In genomic region chr19:15866126-15866525, GRCm38 (mm10) we compare ENCODE assay signal across 24 mouse cellular contexts.
A peak's percentile ranks its signal among the peaks of the same experiment; 100 is the strongest.
DNase-seq lines count a peak whose midpoint lies in the region; ATAC-seq lines count a peak whose summit lies in the region.
"Had no signal": no experiment of that assay in that cellular context is flagged by ENCODE, and none has a peak within 500 bp of the region (broad histone marks: within the 10 kb centered on the region; RNA-seq: fewer than 3 reads in every experiment).

No protein-coding gene starts in this region.

- no peaks in the 10 kb centered on the region for H3K9me3 ChIP-seq in heart, embryonic 10.5 days
- no peaks in the 10 kb centered on the region for H3K9me3 ChIP-seq in neural tube, embryonic 15.5 days (replicated peaks)
- H3K9me3 ChIP-seq: embryonic facial prominence, embryonic 10.5 days; embryonic facial prominence, embryonic 13.5 days; forebrain, embryonic 12.5 days; forebrain, embryonic 15.5 days; G1E; heart, embryonic 13.5 days had no signal

- peak; percentile 11 for DNase-seq in heart, embryonic 10.5 days (ENCODE audit: low spot score)
- no peak for DNase-seq in heart, postnatal 25 days (ENCODE audit: low spot score)
- DNase-seq in neural tube, embryonic 10.5 days (ENCODE audit: extremely low spot score, low spot score) = peak; percentile 18
- peak; percentile 75 for DNase-seq in embryo, embryonic 10.5 days (ENCODE audit: low spot score)
- peak; percentile 28 for DNase-seq in mesoderm, embryonic 11.5 days (ENCODE audit: low read depth, low spot score)
- no peak for DNase-seq in thymus, postnatal 10 days (ENCODE audit: low spot score in 2 of 2)
- no peak for DNase-seq in cerebellum, adult 9-10 months
- DNase-seq: cerebellum, adult 11 months; cerebellum, adult 8-10 months; gastrocnemius, postnatal 10 days; gastrocnemius, postnatal 36 days had no signal

- H3K9ac ChIP-seq in neural tube, embryonic 15.5 days (replicated peaks) = no peak overlapping the region
- H3K9ac ChIP-seq: embryonic facial prominence, embryonic 13.5 days; forebrain, embryonic 12.5 days; forebrain, embryonic 15.5 days; heart, embryonic 13.5 days; hindbrain, embryonic 14.5 days had no signal

- no peak overlapping the region for H3K4me2 ChIP-seq in neural tube, embryonic 15.5 days
- H3K4me2 ChIP-seq: embryonic facial prominence, embryonic 13.5 days; forebrain, embryonic 12.5 days; forebrain, embryonic 15.5 days; heart, embryonic 13.5 days; hindbrain, embryonic 14.5 days had no signal

- WGBS in heart, embryonic 10.5 days = 89% methylated on average over 1 of the region's 1 CpGs
- WGBS in neural tube, embryonic 15.5 days = 50% methylated on average over 1 of the region's 1 CpGs

- H3K36me3 ChIP-seq in heart, embryonic 10.5 days = no peaks in the 10 kb centered on the region
- H3K36me3 ChIP-seq in neural tube, embryonic 15.5 days = no peaks in the 10 kb centered on the region
- H3K36me3 ChIP-seq: embryonic facial prominence, embryonic 10.5 days; embryonic facial prominence, embryonic 13.5 days; forebrain, embryonic 12.5 days; forebrain, embryonic 15.5 days; G1E; heart, embryonic 13.5 days had no signal

- no peaks in the 10 kb centered on the region for H3K4me1 ChIP-seq in heart, embryonic 10.5 days
- peaks cover 19% of the 10 kb centered on the region for H3K4me1 ChIP-seq in neural tube, embryonic 15.5 days
- H3K4me1 ChIP-seq: heart, embryonic 13.5 days had no signal

- ATAC-seq in neural tube, embryonic 15.5 days (ENCODE audit: low FRiP score) = no peak
- ATAC-seq: forebrain, embryonic 15.5 days; hindbrain, postnatal 0 days; inflammation-experienced regulatory T-cells, adult 6 months; intestine, embryonic 16.5 days had no signal

- H3K27ac ChIP-seq in heart, embryonic 10.5 days = no peak overlapping the region
- no peak overlapping the region for H3K27ac ChIP-seq in neural tube, embryonic 15.5 days (replicated peaks)
- H3K27ac ChIP-seq: embryonic facial prominence, embryonic 10.5 days; embryonic facial prominence, embryonic 13.5 days; forebrain, embryonic 12.5 days; forebrain, embryonic 15.5 days; heart, embryonic 13.5 days; hindbrain, embryonic 14.5 days; hindbrain, postnatal 0 days had no signal

- H3K27me3 ChIP-seq in heart, embryonic 10.5 days (ENCODE audit: insufficient read depth, poor library complexity, severe bottlenecking) = no peaks in the 10 kb centered on the region
- 0 out of 2 replicates have a peak, but pooled peaks cover 3% of the 10 kb centered on the region for H3K27me3 ChIP-seq in neural tube, embryonic 15.5 days (replicated peaks)
- H3K27me3 ChIP-seq: CH12.LX; embryonic facial prominence, embryonic 13.5 days; forebrain, embryonic 15.5 days; heart, embryonic 13.5 days had no signal

- H3K4me3 ChIP-seq in heart, embryonic 10.5 days = no peak overlapping the region
- no peak overlapping the region for H3K4me3 ChIP-seq in neural tube, embryonic 15.5 days (replicated peaks)
- H3K4me3 ChIP-seq: embryonic facial prominence, embryonic 10.5 days; embryonic facial prominence, embryonic 13.5 days; erythroblast, embryonic 14.5 days; forebrain, embryonic 12.5 days; forebrain, embryonic 15.5 days; heart, embryonic 13.5 days had no signal

- intact Hi-C loops in heart, postnatal 25 days (cut with DNase I) = no loop called here

Comparison
In these comparisons a context has a peak if more than half of its experiments do, and no peak if none do; other contexts are left out.
1. DNase-seq: peak in heart, embryonic 10.5 days (single experiment), neural tube, embryonic 10.5 days (single experiment), embryo, embryonic 10.5 days (single experiment) and mesoderm, embryonic 11.5 days (single experiment); none in heart, postnatal 25 days (single experiment), thymus, postnatal 10 days (0 of 2) and cerebellum, adult 9-10 months (single experiment).